Mouse (Mus musculus) heart, embryonic 16.5 days (tissue): ENCODE results near the gene Acvr1b. TPM values are rescaled to one million over a fixed set of nuclear protein-coding genes. Genes with fewer than 3 reads are reported as not detected.

Source experiments
- ATAC-seq: fragments of 200-750 bp; cut with Nextera tagmentation; replicated peaks from 2 replicates; pipeline ENCODE4 v1.8.0; 2017; ENCODE audit warnings: moderate number of reproducible peaks; ENCODE audit not compliant: insufficient read depth, low FRiP score; ENCODE audit errors: extremely low read depth
- H3K27ac ChIP-seq: fragments of 300-500 bp; sonication (generic); 2 replicates; pipeline ENCODE4 v1.5.1; 2014; ENCODE audit warnings: mild to moderate bottlenecking, low read length, control low read depth, moderate library complexity
- H3K27me3 ChIP-seq: fragments of 300-500 bp; sonication (generic); 2 replicates; pipeline ENCODE4 v1.6.1; 2014; ENCODE audit warnings: low read length, mixed read lengths; ENCODE audit not compliant: control insufficient read depth, insufficient read depth
- H3K36me3 ChIP-seq: fragments of 300-500 bp; sonication (generic); 2 replicates; pipeline ENCODE4 v1.6.1; 2014; ENCODE audit not compliant: control insufficient read depth, insufficient read depth
- H3K4me1 ChIP-seq: fragments of 300-500 bp; sonication (generic); 2 replicates; pipeline ENCODE4 v1.6.1; 2014; ENCODE audit warnings: low read length, mixed read lengths; ENCODE audit not compliant: control insufficient read depth, insufficient read depth
- H3K4me2 ChIP-seq: fragments of 300-500 bp; sonication (generic); 2 replicates; pipeline ENCODE4 v1.6.1; 2014; ENCODE audit warnings: low read depth, mild to moderate bottlenecking, control low read depth, low read length
- H3K4me3 ChIP-seq: fragments of 300-500 bp; sonication (generic); 2 replicates; pipeline ENCODE4 v1.5.1; 2014; ENCODE audit warnings: mild to moderate bottlenecking, control low read depth, low read length
- H3K9ac ChIP-seq: fragments of 300-500 bp; sonication (generic); 2 replicates; pipeline ENCODE4 v1.6.1; 2014; ENCODE audit warnings: low read length, control low read depth
- H3K9me3 ChIP-seq: fragments of 300-500 bp; sonication (generic); replicated peaks from 2 replicates; pipeline ENCODE4 v1.6.1; 2016; ENCODE audit warnings: low read length; ENCODE audit not compliant: control insufficient read depth
- WGBS: fragments of 180-500 bp; shearing (Covaris S2); extraction: QIAGEN DNeasy Blood & Tissue Kit; methylation state at CpG from one replicate; pipeline ENCODE4 v1.1.7; 2014; 5-methylcytosine and 5-hydroxymethylcytosine counted together
- polyA plus RNA-seq: library from polyadenylated mRNA; unstranded; fragments of >200 nt; fragmentation: Nextera tagmentation; extraction: Ambion mirVana; gene quantifications from 2 replicates; pipeline ENCODE4 v1.2.1, GENCODE M21; 2015

The Acvr1b gene
- polyA plus RNA-seq, 1 experiment from 2014 or later = 7.1 TPM

DNA sequence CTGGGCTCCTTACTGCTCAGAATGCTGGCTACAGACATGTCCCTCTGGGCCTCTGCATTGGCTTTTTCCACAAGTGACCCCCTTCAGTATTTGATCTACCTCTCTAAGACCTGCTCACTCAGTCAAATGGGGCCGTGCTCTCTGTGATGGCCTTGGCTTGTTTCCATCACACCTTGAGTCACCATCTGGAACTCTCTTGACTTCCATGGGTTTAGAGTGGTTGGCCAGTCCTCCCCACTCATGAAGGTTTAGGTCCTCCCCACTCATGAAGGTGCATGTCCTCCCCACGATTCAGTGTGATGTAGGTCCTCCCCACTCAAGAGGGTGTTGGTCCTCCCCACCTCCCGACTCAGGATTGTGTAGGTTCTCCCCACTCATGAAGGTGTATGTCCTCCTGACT lies 59.3 kb downstream of the Acvr1b start:
- no peak for ATAC-seq
- H3K4me1 ChIP-seq = peaks cover 23% of the 10 kb centered on the region
- WGBS = 71% methylated on average over 3 of the region's 3 CpGs
- H3K4me3 ChIP-seq = no peak overlapping the region
- no peaks in the 10 kb centered on the region for H3K27me3 ChIP-seq
- H3K9me3 ChIP-seq = no peaks in the 10 kb centered on the region
- H3K9ac ChIP-seq = no peak overlapping the region
- H3K36me3 ChIP-seq = peaks cover 17% of the 10 kb centered on the region
- no peak overlapping the region for H3K4me2 ChIP-seq
- H3K27ac ChIP-seq = peak overlapping the region; percentile 13

DNA sequence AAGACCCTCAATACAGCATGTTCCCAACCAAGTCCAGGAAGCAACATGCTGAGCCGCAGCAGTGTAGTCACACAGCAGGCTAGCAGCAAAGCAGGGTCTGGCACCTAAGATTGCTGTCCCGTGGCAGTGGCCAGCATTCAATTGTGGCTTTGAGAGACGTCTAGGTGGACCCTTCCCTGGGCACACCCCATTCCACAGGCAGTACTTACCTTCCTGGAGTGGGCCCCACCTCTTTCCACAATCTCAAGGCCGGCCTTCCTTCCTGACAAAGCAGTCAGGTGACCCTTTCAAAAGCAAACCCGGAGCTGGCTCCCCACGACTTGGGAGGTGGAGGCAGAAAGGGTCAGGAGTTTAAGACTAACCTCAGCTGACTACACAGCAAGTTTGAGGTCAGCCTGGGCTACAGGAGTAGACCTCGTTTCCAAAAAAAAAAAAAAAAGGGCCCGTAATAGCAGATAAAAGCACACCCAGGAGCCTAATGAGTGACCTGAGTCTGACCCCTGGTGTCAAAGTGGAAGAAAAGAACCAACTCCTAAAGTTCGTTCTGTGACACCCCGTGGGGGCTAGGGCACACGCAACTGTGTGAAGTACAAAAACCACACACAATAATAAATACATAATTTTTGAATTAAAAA lies 59.9 kb downstream of the Acvr1b start:
- H3K27ac ChIP-seq = peak overlapping the region; percentile 13
- WGBS = 32% methylated on average over 11 of the region's 11 CpGs
- H3K4me2 ChIP-seq = no peak overlapping the region
- H3K27me3 ChIP-seq = no peaks in the 10 kb centered on the region
- no peak for ATAC-seq
- no peak overlapping the region for H3K9ac ChIP-seq
- no peak overlapping the region for H3K4me3 ChIP-seq
- H3K9me3 ChIP-seq = no peaks in the 10 kb centered on the region
- peaks cover 21% of the 10 kb centered on the region for H3K4me1 ChIP-seq
- H3K36me3 ChIP-seq = peaks cover 17% of the 10 kb centered on the region

DNA sequence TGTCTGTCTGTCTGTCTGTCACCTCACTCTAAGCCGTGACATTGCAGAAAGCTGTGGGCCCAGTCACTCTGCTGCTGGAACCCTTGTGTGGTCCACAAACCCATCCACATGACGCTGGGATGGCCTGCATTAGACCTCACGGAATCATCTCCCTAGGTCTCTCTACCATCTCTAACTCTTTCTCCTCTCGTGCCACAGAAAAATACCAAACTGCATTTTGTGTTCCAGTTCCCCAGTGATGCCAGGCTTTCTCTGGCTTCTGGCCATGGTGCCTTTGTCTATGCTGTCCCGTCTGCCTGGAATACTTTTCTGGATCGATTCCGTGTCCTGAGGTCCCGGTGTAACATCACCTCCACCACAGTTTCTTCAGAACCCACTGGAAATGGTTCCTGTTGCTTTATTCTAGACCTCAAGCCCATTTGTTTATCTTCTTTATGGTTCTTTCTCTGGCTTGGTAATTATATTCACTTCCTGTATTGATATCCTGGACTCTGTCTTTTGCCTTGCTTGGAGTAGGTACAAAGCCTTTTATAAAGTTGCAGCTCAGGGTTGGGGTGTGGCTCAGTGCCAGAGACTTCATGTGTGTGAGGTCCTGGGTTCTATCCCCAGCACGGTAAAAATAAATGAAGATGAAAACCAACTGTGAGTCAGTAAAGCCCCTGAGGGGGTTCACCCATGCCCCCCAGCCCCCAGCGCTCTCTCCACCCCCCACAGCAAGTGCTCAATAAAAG lies 60.9 kb downstream of the Acvr1b start:
- H3K4me1 ChIP-seq = peaks cover 26% of the 10 kb centered on the region
- no peak overlapping the region for H3K4me2 ChIP-seq
- H3K27me3 ChIP-seq = no peaks in the 10 kb centered on the region
- no peak overlapping the region for H3K4me3 ChIP-seq
- H3K27ac ChIP-seq = peak overlapping the region; percentile 25
- no peak for ATAC-seq
- WGBS = 65% methylated on average over 10 of the region's 10 CpGs
- H3K36me3 ChIP-seq = peaks cover 12% of the 10 kb centered on the region
- H3K9ac ChIP-seq = no peak overlapping the region
- H3K9me3 ChIP-seq = no peaks in the 10 kb centered on the region

DNA sequence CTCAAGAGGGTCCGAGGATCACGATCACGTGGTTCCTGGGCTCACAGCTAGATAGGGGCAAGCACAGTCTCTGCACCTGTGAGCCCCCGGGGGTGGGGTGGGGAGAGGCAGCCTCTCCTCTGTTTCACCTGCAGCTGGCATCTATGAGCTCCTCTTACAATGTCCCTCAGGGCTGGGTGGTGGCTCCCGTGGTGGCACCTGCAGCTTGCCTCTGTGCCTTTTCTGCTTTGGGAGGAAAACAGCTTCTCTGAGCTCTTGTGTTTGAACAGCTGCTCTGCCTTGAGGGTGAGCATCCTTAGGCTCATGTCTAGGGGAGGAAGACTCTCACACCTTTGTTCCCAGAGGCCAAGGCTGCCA lies 61.5 kb downstream of the Acvr1b start:
- no peaks in the 10 kb centered on the region for H3K9me3 ChIP-seq
- no peak; the same call in 1 of the 2 replicates for ATAC-seq

GRCm38 (mm10) chr15:101235728-101236327 lies 62.0 kb downstream of the Acvr1b start:
- H3K4me3 ChIP-seq = no peak overlapping the region
- ATAC-seq = no peak
- H3K36me3 ChIP-seq = peaks cover 5% of the 10 kb centered on the region
- peak overlapping the region; percentile 30; the same call in 1 of the 2 replicates for H3K27ac ChIP-seq
- H3K9me3 ChIP-seq = no peaks in the 10 kb centered on the region
- no peaks in the 10 kb centered on the region for H3K27me3 ChIP-seq
- WGBS = 29% methylated on average over 12 of the region's 12 CpGs
- peak overlapping the region; percentile 1; the same call in 1 of the 2 replicates for H3K9ac ChIP-seq
- H3K4me2 ChIP-seq = peak overlapping the region; percentile 38
- H3K4me1 ChIP-seq = peaks cover 32% of the 10 kb centered on the region

More for the DNA sequence above, 61.5 kb downstream of the Acvr1b start:
- no peaks in the 10 kb centered on the region for H3K27me3 ChIP-seq
- no peak overlapping the region for H3K4me2 ChIP-seq
- H3K27ac ChIP-seq = peak overlapping the region; percentile 24; the same call in 1 of the 2 replicates
- peaks cover 10% of the 10 kb centered on the region for H3K36me3 ChIP-seq
- no peak overlapping the region for H3K4me3 ChIP-seq
- 41% methylated on average over 5 of the region's 5 CpGs for WGBS
- 0 out of 2 replicates have a peak overlapping the region, but pooled peaks have one; percentile 1 for H3K9ac ChIP-seq
- H3K4me1 ChIP-seq = peaks cover 30% of the 10 kb centered on the region

DNA sequence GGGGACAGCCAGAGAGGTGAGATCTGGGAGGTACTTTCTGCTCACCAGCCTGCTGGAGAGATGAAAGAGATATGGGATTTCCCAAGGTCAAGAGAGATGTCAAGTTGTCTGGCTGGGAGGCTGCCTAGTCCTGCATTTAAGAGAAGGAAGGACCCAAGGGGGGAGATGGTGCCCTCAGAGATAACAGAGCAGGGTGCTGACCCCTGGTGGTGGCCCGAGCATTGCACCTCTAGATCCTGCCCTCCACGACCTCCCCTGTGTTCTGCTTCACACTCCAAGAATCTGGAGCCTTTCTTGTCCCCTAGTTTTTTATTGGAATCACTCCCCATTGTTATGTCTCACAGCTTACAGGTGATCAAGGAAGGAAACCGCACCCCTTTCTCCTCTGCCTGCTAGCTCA lies 63.0 kb downstream of the Acvr1b start:
- Histone ChIP-seq H3K36me3 (no peaks in the 10 kb centered on the region), H3K27ac (no peak overlapping the region), H3K4me2 (no peak overlapping the region), H3K4me3 (no peak overlapping the region), H3K9ac (no peak overlapping the region), H3K9me3 (no peaks in the 10 kb centered on the region), H3K27me3 (no peaks in the 10 kb centered on the region), H3K4me1 (peaks cover 37% of the 10 kb centered on the region)
- no peak for ATAC-seq
- WGBS = 6% methylated on average over 3 of the region's 3 CpGs

GRCm38 (mm10) chr15:101238885-101239511 lies 65.1 kb downstream of the Acvr1b start:
- Histone ChIP-seq H3K4me2 (peak overlapping the region; percentile 77), H3K4me3 (peak overlapping the region; percentile 46), H3K27me3 (no peaks in the 10 kb centered on the region), H3K27ac (peak overlapping the region; percentile 21; the same call in 1 of the 2 replicates), H3K36me3 (no peaks in the 10 kb centered on the region), H3K9me3 (no peaks in the 10 kb centered on the region), H3K4me1 (peaks cover 42% of the 10 kb centered on the region), H3K9ac (peak overlapping the region; percentile 68)
- no peak for ATAC-seq
- WGBS = 3% methylated on average over 28 of the region's 28 CpGs

DNA sequence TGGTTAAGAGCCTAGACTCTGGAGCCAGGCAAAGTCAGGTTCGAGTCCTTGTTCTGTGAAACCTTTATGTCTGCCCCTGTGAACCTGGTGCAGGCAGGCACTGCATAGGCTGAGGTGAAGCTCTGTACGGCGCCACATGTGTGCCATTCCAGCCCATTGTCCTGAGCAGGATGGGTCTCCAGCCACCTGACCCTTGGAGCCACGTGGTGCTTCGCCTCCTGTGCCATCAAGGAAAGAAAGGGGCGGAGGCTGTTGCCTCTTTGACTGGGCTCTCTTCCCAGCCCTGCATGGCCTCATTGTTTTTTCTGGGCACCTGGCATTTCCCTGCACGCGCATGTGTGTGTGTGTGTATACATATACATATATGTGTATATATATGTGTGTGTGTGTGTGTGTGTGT lies 66.0 kb downstream of the Acvr1b start:
- H3K4me1 ChIP-seq = peaks cover 40% of the 10 kb centered on the region

More for the DNA sequence above, 66.0 kb downstream of the Acvr1b start:
- H3K9me3 ChIP-seq = no peaks in the 10 kb centered on the region
- WGBS = 72% methylated on average over 8 of the region's 8 CpGs
- no peak overlapping the region for H3K9ac ChIP-seq
- H3K27me3 ChIP-seq = no peaks in the 10 kb centered on the region
- H3K4me3 ChIP-seq = no peak overlapping the region
- H3K36me3 ChIP-seq = no peaks in the 10 kb centered on the region
- ATAC-seq = no peak
- H3K4me2 ChIP-seq = no peak overlapping the region
- no peak overlapping the region for H3K27ac ChIP-seq
